Mouse (Mus musculus): ENCODE measurements around the gene Rcc1. TPM values are rescaled to one million over a fixed set of nuclear protein-coding genes. Genes with fewer than 3 reads are reported as not detected.

The Rcc1 gene
- polyA plus RNA-seq, 1 experiment from 2014 or later: 20.0 TPM

GRCm38 (mm10) chr4:132331960-132332359, 21.4 kb downstream of the Rcc1 start:
- H3K9ac ChIP-seq: no peak overlapping the region
- no peak overlapping the region for H3K27ac ChIP-seq
- DNase-seq (ENCODE audit: low spot score) (no peak), ATAC-seq (ENCODE audit: low FRiP score) (no peak)
- H3K9me3 ChIP-seq (ENCODE audit: control insufficient read depth, low read length): no peaks in the 10 kb centered on the region
- no peak overlapping the region for H3K4me2 ChIP-seq (replicated peaks)
- WGBS: 78% methylated on average over 3 of the region's 3 CpGs
- no peak overlapping the region for H3K4me3 ChIP-seq (replicated peaks; ENCODE audit: low read length)
- H3K27me3 ChIP-seq (ENCODE audit: control insufficient read depth, insufficient read depth, low read length): no peaks in the 10 kb centered on the region
- H3K36me3 ChIP-seq (replicated peaks; ENCODE audit: control insufficient read depth, insufficient read depth): peaks cover 32% of the 10 kb centered on the region
- H3K4me1 ChIP-seq (replicated peaks; ENCODE audit: control insufficient read depth, insufficient read depth, low read length): peaks cover 12% of the 10 kb centered on the region

- DNase-seq (ENCODE audit: low spot score): no peak
- H3K9ac ChIP-seq: peak overlapping the region; percentile 80
- 15% methylated on average over 10 of the region's 10 CpGs for WGBS
- H3K36me3 ChIP-seq (replicated peaks; ENCODE audit: control insufficient read depth, insufficient read depth): peaks cover 29% of the 10 kb centered on the region
- peak overlapping the region; percentile 67 for H3K4me2 ChIP-seq (replicated peaks)
- no peaks in the 10 kb centered on the region for H3K9me3 ChIP-seq (ENCODE audit: control insufficient read depth, low read length)
- peak overlapping the region; percentile 69; the same call in 1 of the 2 replicates for H3K27ac ChIP-seq
- H3K4me3 ChIP-seq (replicated peaks; ENCODE audit: low read length): peak overlapping the region; percentile 64
- no peak for ATAC-seq (ENCODE audit: low FRiP score)
- H3K27me3 ChIP-seq (ENCODE audit: control insufficient read depth, insufficient read depth, low read length): no peaks in the 10 kb centered on the region
- peaks cover 12% of the 10 kb centered on the region for H3K4me1 ChIP-seq (replicated peaks; ENCODE audit: control insufficient read depth, insufficient read depth, low read length)
These were observed 23.5 kb downstream of the Rcc1 start for GRCm38 (mm10) chr4:132329835-132330354.

- under 1% methylated on average over 52 of the region's 52 CpGs for WGBS
- Histone ChIP-seq H3K9me3 (ENCODE audit: control insufficient read depth, low read length) (no peaks in the 10 kb centered on the region), H3K36me3 (replicated peaks; ENCODE audit: control insufficient read depth, insufficient read depth) (peaks cover 30% of the 10 kb centered on the region), H3K27me3 (ENCODE audit: control insufficient read depth, insufficient read depth, low read length) (no peaks in the 10 kb centered on the region), H3K9ac (peak within 1 kb of the TSS; percentile 80), H3K4me2 (replicated peaks) (peak within 1 kb of the TSS; percentile 67), H3K27ac (peak within 1 kb of the TSS; percentile 69), H3K4me3 (replicated peaks; ENCODE audit: low read length) (peak within 1 kb of the TSS; percentile 64), H3K4me1 (replicated peaks; ENCODE audit: control insufficient read depth, insufficient read depth, low read length) (peaks cover 12% of the 10 kb centered on the region)
- ATAC-seq (ENCODE audit: low FRiP score) (peak; percentile 95), DNase-seq (ENCODE audit: low spot score) (peak; percentile 88)
These were observed 24.1 kb downstream of the Rcc1 start, which contains the start of gene Trnau1ap for GRCm38 (mm10) chr4:132329115-132329834. Gene Trnau1ap (minus strand): TSS chr4:132329538.

GRCm38 (mm10) chr4:132328391-132328982, 24.9 kb downstream of the Rcc1 start:
- peaks cover 29% of the 10 kb centered on the region for H3K36me3 ChIP-seq (replicated peaks; ENCODE audit: control insufficient read depth, insufficient read depth)
- 48% methylated on average over 14 of the region's 14 CpGs for WGBS
- H3K4me1 ChIP-seq (replicated peaks; ENCODE audit: control insufficient read depth, insufficient read depth, low read length): peaks cover 12% of the 10 kb centered on the region
- no peaks in the 10 kb centered on the region for H3K27me3 ChIP-seq (ENCODE audit: control insufficient read depth, insufficient read depth, low read length)
- ATAC-seq (ENCODE audit: low FRiP score): no peak
- peak overlapping the region; percentile 64 for H3K4me3 ChIP-seq (replicated peaks; ENCODE audit: low read length)
- H3K4me2 ChIP-seq (replicated peaks): peak overlapping the region; percentile 67
- H3K27ac ChIP-seq: peak overlapping the region; percentile 69; the same call in 1 of the 2 replicates
- peak overlapping the region; percentile 80 for H3K9ac ChIP-seq
- DNase-seq (ENCODE audit: low spot score): no peak
- H3K9me3 ChIP-seq (ENCODE audit: control insufficient read depth, low read length): no peaks in the 10 kb centered on the region

GRCm38 (mm10) chr4:132326481-132326880, 26.9 kb downstream of the Rcc1 start:
- ATAC-seq (ENCODE audit: low FRiP score) (no peak), DNase-seq (ENCODE audit: low spot score) (no peak)
- no peaks in the 10 kb centered on the region for H3K27me3 ChIP-seq (ENCODE audit: control insufficient read depth, insufficient read depth, low read length)
- WGBS: 82% methylated on average over 5 of the region's 5 CpGs
- H3K9me3 ChIP-seq (ENCODE audit: control insufficient read depth, low read length): no peaks in the 10 kb centered on the region
- H3K4me1 ChIP-seq (replicated peaks; ENCODE audit: control insufficient read depth, insufficient read depth, low read length): peaks cover 12% of the 10 kb centered on the region
- H3K4me2 ChIP-seq (replicated peaks): no peak overlapping the region
- H3K27ac ChIP-seq: no peak overlapping the region
- no peak overlapping the region for H3K4me3 ChIP-seq (replicated peaks; ENCODE audit: low read length)
- H3K36me3 ChIP-seq (replicated peaks; ENCODE audit: control insufficient read depth, insufficient read depth): peaks cover 42% of the 10 kb centered on the region
- H3K9ac ChIP-seq: no peak overlapping the region

GRCm38 (mm10) chr4:132315711-132316110, 37.7 kb downstream of the Rcc1 start:
- Histone ChIP-seq H3K27me3 (ENCODE audit: control insufficient read depth, insufficient read depth, low read length) (no peaks in the 10 kb centered on the region), H3K9ac (no peak overlapping the region), H3K4me1 (replicated peaks; ENCODE audit: control insufficient read depth, insufficient read depth, low read length) (0 out of 2 replicates have a peak, but pooled peaks cover under 1% of the 10 kb centered on the region), H3K4me2 (replicated peaks) (no peak overlapping the region), H3K27ac (no peak overlapping the region), H3K36me3 (replicated peaks; ENCODE audit: control insufficient read depth, insufficient read depth) (peaks cover 90% of the 10 kb centered on the region), H3K9me3 (ENCODE audit: control insufficient read depth, low read length) (no peaks in the 10 kb centered on the region), H3K4me3 (replicated peaks; ENCODE audit: low read length) (no peak overlapping the region)
- ATAC-seq (ENCODE audit: low FRiP score) (no peak), DNase-seq (ENCODE audit: low spot score) (no peak)
- WGBS: 92% methylated on average over 8 of the region's 8 CpGs

GRCm38 (mm10) chr4:132312627-132313026, 40.8 kb downstream of the Rcc1 start:
- 89% methylated on average over 5 of the region's 5 CpGs for WGBS

GRCm38 (mm10) chr4:132311801-132312200, 41.6 kb downstream of the Rcc1 start:
- no peaks in the 10 kb centered on the region for H3K9me3 ChIP-seq (ENCODE audit: control insufficient read depth, low read length)
- DNase-seq (ENCODE audit: low spot score) (no peak), ATAC-seq (ENCODE audit: low FRiP score) (no peak)
- no peaks in the 10 kb centered on the region for H3K27me3 ChIP-seq (ENCODE audit: control insufficient read depth, insufficient read depth, low read length)
- H3K27ac ChIP-seq: no peak overlapping the region
- no peak overlapping the region for H3K4me3 ChIP-seq (replicated peaks; ENCODE audit: low read length)
- peaks cover 12% of the 10 kb centered on the region for H3K4me1 ChIP-seq (replicated peaks; ENCODE audit: control insufficient read depth, insufficient read depth, low read length)
- peaks cover 64% of the 10 kb centered on the region for H3K36me3 ChIP-seq (replicated peaks; ENCODE audit: control insufficient read depth, insufficient read depth)
- no peak overlapping the region for H3K9ac ChIP-seq
- H3K4me2 ChIP-seq (replicated peaks): no peak overlapping the region
- 55% methylated on average over 3 of the region's 3 CpGs for WGBS

More at GRCm38 (mm10) chr4:132312627-132313026, 40.8 kb downstream of the Rcc1 start:
- H3K27ac ChIP-seq: no peak overlapping the region
- no peaks in the 10 kb centered on the region for H3K27me3 ChIP-seq (ENCODE audit: control insufficient read depth, insufficient read depth, low read length)
- no peak overlapping the region for H3K9ac ChIP-seq
- H3K4me1 ChIP-seq (replicated peaks; ENCODE audit: control insufficient read depth, insufficient read depth, low read length): peaks cover 12% of the 10 kb centered on the region
- no peak overlapping the region for H3K4me3 ChIP-seq (replicated peaks; ENCODE audit: low read length)
- H3K36me3 ChIP-seq (replicated peaks; ENCODE audit: control insufficient read depth, insufficient read depth): peaks cover 72% of the 10 kb centered on the region
- ATAC-seq (ENCODE audit: low FRiP score) (no peak), DNase-seq (ENCODE audit: low spot score) (no peak)
- no peak overlapping the region for H3K4me2 ChIP-seq (replicated peaks)
- H3K9me3 ChIP-seq (ENCODE audit: control insufficient read depth, low read length): no peaks in the 10 kb centered on the region

GRCm38 (mm10) chr4:132311209-132311608, 42.2 kb downstream of the Rcc1 start:
- WGBS: 48% methylated on average over 1 of the region's 1 CpGs
- ATAC-seq (ENCODE audit: low FRiP score): no peak
- peaks cover 58% of the 10 kb centered on the region for H3K36me3 ChIP-seq (replicated peaks; ENCODE audit: control insufficient read depth, insufficient read depth)
- no peak overlapping the region for H3K4me2 ChIP-seq (replicated peaks)
- no peak overlapping the region for H3K4me3 ChIP-seq (replicated peaks; ENCODE audit: low read length)
- no peaks in the 10 kb centered on the region for H3K9me3 ChIP-seq (ENCODE audit: control insufficient read depth, low read length)
- H3K4me1 ChIP-seq (replicated peaks; ENCODE audit: control insufficient read depth, insufficient read depth, low read length): peaks cover 12% of the 10 kb centered on the region
- H3K27me3 ChIP-seq (ENCODE audit: control insufficient read depth, insufficient read depth, low read length): no peaks in the 10 kb centered on the region
- no peak for DNase-seq (ENCODE audit: low spot score)
- H3K9ac ChIP-seq: no peak overlapping the region
- H3K27ac ChIP-seq: no peak overlapping the region
